Comparison of ENCODE assay signal across 8 mouse cellular contexts in genomic region chr7:104646841-104647482, GRCm38 (mm10). TPM values are rescaled to one million over a fixed set of nuclear protein-coding genes. Genes with fewer than 3 reads are reported as not detected.
DNase-seq lines count a peak whose midpoint lies in the region.

TSS of gene Olfr658 (minus strand) at chr7:104647305.

- DNase-seq in WW6 (ENCODE audit: low read depth, low spot score) (peak; percentile 33), MN1 (ENCODE audit: low spot score) (no peak)
- DNase-seq in cerebellum, adult 9-10 months = peak; percentile 2
- DNase-seq in frontal cortex, postnatal 10 days (ENCODE audit: low spot score in 2 of 2) = peak; percentile 10 to 16
- peak; percentile 5 for DNase-seq in hindlimb bud, embryonic 11.5 days (ENCODE audit: extremely low spot score, low read depth, low spot score)
- peak; percentile 1 to 35 for DNase-seq in left cerebral cortex, postnatal 10 days (ENCODE audit: extremely low spot score in 1 of 2, low spot score in 2 of 2)
- peak; percentile 23 to 37 for DNase-seq in lung, postnatal 4 days
- DNase-seq in right cerebral cortex, postnatal 14 days = peak; percentile 21

- intact Hi-C loops in left cerebral cortex, postnatal 10 days (cut with DNase I) = no loop called here

RNA-seq across cellular contexts. Expression of gene Olfr658, which starts in this region (rescaled TPM):
- not detected for total RNA-seq in left cerebral cortex, postnatal 10 days (2021)

Comparison
In these comparisons a context has a peak if more than half of its experiments do, and no peak if none do; other contexts are left out.
1. Peak in DNase-seq in left cerebral cortex, postnatal 10 days; RNA of the gene not detected or under 1 TPM.